Mouse (Mus musculus): ENCODE measurements at regions not wholly inside any gene's neighbourhood (a gene's known extent, or its start where the extent isn't known, plus 50 kb on each side); places are given as distances from the start of the nearest gene placed in this dataset.

GRCm38 (mm10) chr16:25042669-25043440, 243.8 kb upstream of the Tprg start:
- DNase-seq (ENCODE audit: low read depth), result no peak
- TF ChIP-seq POLR2A (IDR thresholded peaks at IDR 0.05; ENCODE audit: borderline replicate concordance, extremely low read depth, insufficient read depth, insufficient read length, poor library complexity, severe bottlenecking) (no peak), CTCF (IDR thresholded peaks at IDR 0.05; ENCODE audit: borderline replicate concordance, extremely low read depth, insufficient read depth, insufficient read length) (no peak)

DNA sequence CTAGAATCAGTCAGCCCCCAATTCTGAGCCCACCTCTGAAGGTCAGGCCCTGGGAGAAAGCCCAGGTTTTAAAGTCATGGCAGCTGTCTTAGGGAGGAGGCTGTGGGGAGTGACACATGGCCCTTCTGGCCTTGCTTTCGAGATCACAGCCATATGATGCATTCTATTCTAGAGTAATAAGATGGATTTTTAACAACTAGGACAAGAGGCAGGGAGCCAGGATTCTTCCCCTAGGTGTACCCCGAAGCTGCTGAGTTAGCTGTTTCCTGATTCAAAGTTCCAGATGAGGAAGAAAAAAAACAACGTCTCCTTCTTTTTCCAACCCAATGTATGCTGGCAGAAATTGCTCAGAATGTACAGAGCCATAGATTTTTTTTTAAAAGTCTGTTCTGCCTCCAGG, 242.0 kb upstream of the Tprg start:
- TF ChIP-seq POLR2A (IDR thresholded peaks at IDR 0.05; ENCODE audit: borderline replicate concordance, extremely low read depth, insufficient read depth, insufficient read length, poor library complexity, severe bottlenecking), result no peak
- TF ChIP-seq CTCF (IDR thresholded peaks at IDR 0.05; ENCODE audit: borderline replicate concordance, extremely low read depth, insufficient read depth, insufficient read length), result no peak
- no peak for DNase-seq (ENCODE audit: low read depth)

- no peak for DNase-seq (ENCODE audit: low read depth)
- TF ChIP-seq POLR2A (IDR thresholded peaks at IDR 0.05; ENCODE audit: borderline replicate concordance, extremely low read depth, insufficient read depth, insufficient read length, poor library complexity, severe bottlenecking), result no peak
- no peak for TF ChIP-seq CTCF (IDR thresholded peaks at IDR 0.05; ENCODE audit: borderline replicate concordance, extremely low read depth, insufficient read depth, insufficient read length)
Measured at GRCm38 (mm10) chr16:25047726-25048125, 238.9 kb upstream of the Tprg start.

- TF ChIP-seq POLR2A (IDR thresholded peaks at IDR 0.05; ENCODE audit: borderline replicate concordance, extremely low read depth, insufficient read depth, insufficient read length, poor library complexity, severe bottlenecking) (no peak), CTCF (IDR thresholded peaks at IDR 0.05; ENCODE audit: borderline replicate concordance, extremely low read depth, insufficient read depth, insufficient read length) (no peak)
- peak; percentile 35 for DNase-seq (ENCODE audit: low read depth)
Measured at GRCm38 (mm10) chr16:25049928-25050510, 236.6 kb upstream of the Tprg start.

DNA sequence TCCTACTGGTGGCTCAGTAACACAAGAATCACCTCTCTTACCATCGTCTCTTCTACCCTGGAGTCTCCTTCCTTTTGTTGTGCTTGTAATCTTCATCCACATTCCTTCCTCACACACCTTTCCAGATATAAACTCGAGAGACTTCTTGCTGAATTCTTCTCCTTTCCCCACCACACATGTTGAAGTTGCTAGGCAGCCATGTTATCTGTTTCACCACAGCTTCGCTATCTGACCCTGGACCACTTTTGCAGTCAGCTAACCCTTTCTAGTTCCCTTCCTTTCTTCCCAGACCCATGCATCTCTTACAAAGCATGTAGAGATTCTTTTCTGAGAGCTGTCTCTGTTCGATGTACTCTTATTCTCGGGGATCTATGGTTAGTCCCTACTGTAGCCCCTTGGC, 235.6 kb upstream of the Tprg start:
- no peak for DNase-seq (ENCODE audit: low read depth)

GRCm38 (mm10) chr16:25052428-25052827, 234.2 kb upstream of the Tprg start:
- no peak for TF ChIP-seq CTCF (IDR thresholded peaks at IDR 0.05; ENCODE audit: borderline replicate concordance, extremely low read depth, insufficient read depth, insufficient read length)
- TF ChIP-seq POLR2A (IDR thresholded peaks at IDR 0.05; ENCODE audit: borderline replicate concordance, extremely low read depth, insufficient read depth, insufficient read length, poor library complexity, severe bottlenecking), result no peak
- no peak for DNase-seq (ENCODE audit: low read depth)

More for the DNA sequence above, 235.6 kb upstream of the Tprg start:
- TF ChIP-seq CTCF (IDR thresholded peaks at IDR 0.05; ENCODE audit: borderline replicate concordance, extremely low read depth, insufficient read depth, insufficient read length), result no peak
- TF ChIP-seq POLR2A (IDR thresholded peaks at IDR 0.05; ENCODE audit: borderline replicate concordance, extremely low read depth, insufficient read depth, insufficient read length, poor library complexity, severe bottlenecking), result no peak

GRCm38 (mm10) chr16:25052917-25053343, 233.7 kb upstream of the Tprg start:
- DNase-seq (ENCODE audit: low read depth), result no peak
- TF ChIP-seq CTCF (IDR thresholded peaks at IDR 0.05; ENCODE audit: borderline replicate concordance, extremely low read depth, insufficient read depth, insufficient read length), result no peak
- TF ChIP-seq POLR2A (IDR thresholded peaks at IDR 0.05; ENCODE audit: borderline replicate concordance, extremely low read depth, insufficient read depth, insufficient read length, poor library complexity, severe bottlenecking), result no peak

DNA sequence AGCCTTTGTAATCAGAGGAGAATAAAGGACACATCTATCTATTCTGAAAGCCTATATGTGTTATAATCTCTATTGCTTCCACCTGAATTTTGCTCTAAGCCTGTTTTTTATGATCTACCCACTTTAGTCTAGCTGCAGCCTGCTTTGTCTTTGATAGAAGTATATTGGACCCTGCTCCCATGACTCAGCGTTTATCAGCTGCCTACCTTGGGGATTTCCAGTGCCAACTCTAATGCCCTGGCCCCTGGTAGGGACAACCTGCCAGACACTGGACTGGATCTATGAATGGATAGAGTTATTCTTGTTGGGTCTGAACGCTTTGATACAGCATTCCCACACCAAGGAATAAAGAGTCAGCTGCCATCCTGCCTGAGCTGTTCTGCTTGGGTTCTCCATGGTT, 232.3 kb upstream of the Tprg start:
- no peak for DNase-seq (ENCODE audit: low read depth)

GRCm38 (mm10) chr16:25055376-25055775, 231.2 kb upstream of the Tprg start:
- no peak for DNase-seq (ENCODE audit: low read depth)
- TF ChIP-seq POLR2A (IDR thresholded peaks at IDR 0.05; ENCODE audit: borderline replicate concordance, extremely low read depth, insufficient read depth, insufficient read length, poor library complexity, severe bottlenecking) (no peak), CTCF (IDR thresholded peaks at IDR 0.05; ENCODE audit: borderline replicate concordance, extremely low read depth, insufficient read depth, insufficient read length) (no peak)

More for the DNA sequence above, 232.3 kb upstream of the Tprg start:
- TF ChIP-seq POLR2A (IDR thresholded peaks at IDR 0.05; ENCODE audit: borderline replicate concordance, extremely low read depth, insufficient read depth, insufficient read length, poor library complexity, severe bottlenecking), result no peak
- TF ChIP-seq CTCF (IDR thresholded peaks at IDR 0.05; ENCODE audit: borderline replicate concordance, extremely low read depth, insufficient read depth, insufficient read length), result no peak

GRCm38 (mm10) chr16:25058051-25058747, 228.4 kb upstream of the Tprg start:
- TF ChIP-seq POLR2A (IDR thresholded peaks at IDR 0.05; ENCODE audit: borderline replicate concordance, extremely low read depth, insufficient read depth, insufficient read length, poor library complexity, severe bottlenecking), result no peak
- TF ChIP-seq CTCF (IDR thresholded peaks at IDR 0.05; ENCODE audit: borderline replicate concordance, extremely low read depth, insufficient read depth, insufficient read length), result no peak
- peak; percentile 72 for DNase-seq (ENCODE audit: low read depth)

- TF ChIP-seq POLR2A (IDR thresholded peaks at IDR 0.05; ENCODE audit: borderline replicate concordance, extremely low read depth, insufficient read depth, insufficient read length, poor library complexity, severe bottlenecking), result peak; percentile 48; the same call in 1 of the 2 replicates
- TF ChIP-seq CTCF (IDR thresholded peaks at IDR 0.05; ENCODE audit: borderline replicate concordance, extremely low read depth, insufficient read depth, insufficient read length), result no peak
- peak; percentile 99 for DNase-seq (ENCODE audit: low read depth)
Measured at GRCm38 (mm10) chr16:25058812-25059501, 227.7 kb upstream of the Tprg start.
